ENCODE assay signal across 16 mouse cellular contexts in the genomic region with DNA sequence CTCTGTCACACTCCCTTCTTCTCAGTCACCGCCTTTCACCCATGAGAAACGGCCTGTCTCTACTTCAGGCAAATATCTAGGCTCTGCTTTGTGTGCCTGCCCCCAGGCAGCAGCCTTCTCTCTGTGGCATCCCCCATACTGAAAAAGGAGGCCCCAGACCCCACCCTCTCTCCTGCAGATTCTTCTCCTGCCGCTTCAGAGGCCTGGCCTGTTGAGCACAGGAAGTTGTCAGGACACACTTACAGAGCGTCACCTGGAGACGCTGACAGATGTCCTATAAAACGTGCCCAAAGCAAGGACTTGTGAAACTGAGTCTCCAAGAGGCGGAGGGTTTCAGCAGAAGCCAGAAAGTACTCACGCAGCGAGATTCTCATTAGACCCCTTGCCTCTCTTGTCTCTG. TPM values are rescaled to one million over a fixed set of nuclear protein-coding genes. Genes with fewer than 3 reads are reported as not detected.
"Had no signal": no experiment of that assay in that cellular context is flagged by ENCODE, and none has a peak within 500 bp of the region (broad histone marks: within the 10 kb centered on the region; RNA-seq: fewer than 3 reads in every experiment).

No protein-coding gene starts in this region.

- H3K9ac ChIP-seq: kidney, embryonic 15.5 days; liver, embryonic 13.5 days; liver, postnatal 0 days; lung, embryonic 15.5 days; midbrain, embryonic 12.5 days; stomach, embryonic 15.5 days had no signal

- H3K27ac ChIP-seq: kidney, embryonic 15.5 days; liver, embryonic 13.5 days; lung, embryonic 15.5 days; macrophage; midbrain, embryonic 12.5 days; stomach, embryonic 15.5 days had no signal

- ATAC-seq: liver, postnatal 0 days; midbrain, embryonic 16.5 days had no signal

- H3K27me3 ChIP-seq: kidney, embryonic 15.5 days; liver, embryonic 13.5 days; lung, embryonic 15.5 days; midbrain, embryonic 12.5 days; stomach, embryonic 15.5 days had no signal

- H3K9me3 ChIP-seq: kidney, embryonic 15.5 days; liver, embryonic 13.5 days; lung, embryonic 15.5 days; megakaryocyte, embryonic 14.5 days; midbrain, embryonic 12.5 days; stomach, embryonic 15.5 days had no signal

- H3K4me3 ChIP-seq: kidney, embryonic 15.5 days; liver, embryonic 13.5 days; lung, embryonic 15.5 days; megakaryocyte, embryonic 14.5 days; midbrain, embryonic 12.5 days; stomach, embryonic 15.5 days had no signal

- DNase-seq: kidney, adult 2 months; kidney, postnatal 14 days; left cerebral cortex, postnatal 4 days; liver; liver, embryonic 13.5 days; liver, postnatal 0 days; lung, postnatal 14 days; right cerebral cortex, postnatal 14 days; thymus, postnatal 25 days had no signal

- H3K4me1 ChIP-seq: liver, embryonic 13.5 days; megakaryocyte, embryonic 14.5 days had no signal

- H3K4me2 ChIP-seq: kidney, embryonic 15.5 days; liver, embryonic 13.5 days; lung, embryonic 15.5 days; midbrain, embryonic 12.5 days; stomach, embryonic 15.5 days had no signal

- H3K36me3 ChIP-seq: kidney, embryonic 15.5 days; liver, embryonic 13.5 days; lung, embryonic 15.5 days; midbrain, embryonic 12.5 days; stomach, embryonic 15.5 days had no signal

RNA-seq across cellular contexts. Expression of gene Amigo2, which starts 33.7 kb away (rescaled TPM):
- polyA plus RNA-seq: macrophage had no signal
